Mouse (Mus musculus) adrenal gland, adult 8-10 months (tissue): ENCODE data around the gene Add2. TPM values are rescaled to one million over a fixed set of nuclear protein-coding genes. Genes with fewer than 3 reads are reported as not detected.

Experiments
- DNase-seq: peaks from one replicate; pipeline ENCODE4 v3.0.0; 2022
- total RNA-seq, 4 experiments: library from RNA; stranded (reverse); gene quantifications; 2 replicates each; pipeline ENCODE4 v1.2.4; 2022

Gene Add2
- total RNA-seq, 4 experiments from 2014 or later, result 0.75 to 2.9 (median 2.3) TPM

DNA sequence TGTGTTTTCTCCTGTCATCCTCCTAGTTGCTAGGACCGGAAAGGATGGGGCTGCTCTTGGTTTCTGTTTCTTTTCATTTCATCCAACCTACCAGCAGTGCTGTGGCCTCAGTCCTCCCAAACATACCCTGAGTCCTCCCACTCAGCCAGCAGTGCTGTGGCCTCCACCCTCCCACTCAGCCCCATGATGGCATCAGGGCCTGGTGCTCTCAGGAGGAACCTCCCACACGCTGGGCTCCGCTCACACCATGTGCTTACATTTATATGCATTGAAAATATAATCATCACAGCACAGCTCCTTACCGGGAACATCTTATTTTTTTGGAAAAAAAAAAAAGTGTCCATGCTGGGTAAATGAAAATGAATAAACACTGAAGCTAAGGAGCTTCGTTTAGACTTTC is 20.0 kb downstream of the Add2 start:
- DNase-seq, result no peak

- no peak for DNase-seq
Measured at GRCm38 (mm10) chr6:86050586-86051268, 22.2 kb downstream of the Add2 start.

- no peak for DNase-seq
Measured at GRCm38 (mm10) chr6:86052032-86052459, 23.6 kb downstream of the Add2 start.

DNA sequence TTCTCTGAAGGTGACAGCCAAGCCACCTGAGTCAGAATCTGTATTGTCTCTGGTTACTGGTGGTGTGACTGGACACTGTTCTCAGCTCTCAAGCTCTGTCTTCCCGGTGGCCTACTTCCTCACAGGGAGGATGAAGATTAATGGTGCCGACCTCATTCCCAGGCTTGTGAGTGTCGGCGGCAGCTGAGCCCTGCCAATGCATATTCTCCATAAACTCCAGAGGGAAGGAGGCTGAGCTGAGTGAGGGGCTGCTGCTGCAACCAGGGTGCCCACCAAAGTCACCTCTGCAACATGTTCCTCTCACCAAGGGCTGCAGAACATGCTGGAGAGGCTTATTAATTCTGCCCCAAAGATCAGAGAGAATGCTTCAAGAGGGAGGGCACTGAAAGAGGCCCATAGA is 24.1 kb downstream of the Add2 start:
- DNase-seq, result no peak

GRCm38 (mm10) chr6:86053099-86053498 is 24.6 kb downstream of the Add2 start:
- no peak for DNase-seq

DNA sequence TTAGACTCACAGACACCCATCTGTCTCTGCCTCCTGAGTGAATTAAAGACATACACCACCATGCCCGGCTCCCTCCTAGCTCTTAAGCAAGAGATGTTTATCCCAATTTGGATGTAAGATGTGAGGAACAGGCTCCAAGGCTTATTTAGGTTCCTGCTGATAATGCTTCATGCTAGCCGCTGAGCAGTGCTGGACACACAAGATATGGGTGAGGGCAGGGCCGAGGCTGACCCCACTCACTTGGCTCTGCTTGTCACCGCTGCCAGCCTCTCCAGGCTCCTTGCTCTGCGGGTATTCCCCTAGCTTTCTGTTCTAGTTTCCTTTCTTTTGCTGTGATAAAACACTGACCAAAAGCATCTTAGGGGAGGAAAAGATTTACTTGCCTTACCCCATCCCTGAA is 25.1 kb downstream of the Add2 start:
- DNase-seq, result no peak

- no peak for DNase-seq
Measured at GRCm38 (mm10) chr6:86058475-86058874, 30.0 kb downstream of the Add2 start.

GRCm38 (mm10) chr6:86059151-86059853 is 30.8 kb downstream of the Add2 start:
- DNase-seq, result no peak

DNA sequence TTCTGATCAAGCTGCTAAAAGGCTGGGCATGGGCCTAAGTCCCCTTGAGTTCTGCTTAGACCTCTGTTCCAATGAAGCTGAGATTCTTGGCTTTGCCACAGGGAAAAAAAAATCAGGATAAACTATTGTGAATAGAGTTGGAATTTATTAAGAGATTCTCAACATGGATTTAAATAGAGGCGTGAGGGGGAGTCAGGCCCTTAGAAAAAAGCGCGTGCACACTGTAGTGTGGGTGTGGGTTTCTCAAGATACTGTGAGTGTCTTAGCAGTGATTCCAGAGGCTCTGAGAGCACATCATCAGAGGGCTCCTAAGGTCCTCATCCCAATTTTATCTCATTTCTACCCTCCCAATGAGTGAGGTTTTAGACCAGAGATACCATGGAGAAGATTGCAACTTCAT is 31.7 kb downstream of the Add2 start:
- DNase-seq, result no peak

DNA sequence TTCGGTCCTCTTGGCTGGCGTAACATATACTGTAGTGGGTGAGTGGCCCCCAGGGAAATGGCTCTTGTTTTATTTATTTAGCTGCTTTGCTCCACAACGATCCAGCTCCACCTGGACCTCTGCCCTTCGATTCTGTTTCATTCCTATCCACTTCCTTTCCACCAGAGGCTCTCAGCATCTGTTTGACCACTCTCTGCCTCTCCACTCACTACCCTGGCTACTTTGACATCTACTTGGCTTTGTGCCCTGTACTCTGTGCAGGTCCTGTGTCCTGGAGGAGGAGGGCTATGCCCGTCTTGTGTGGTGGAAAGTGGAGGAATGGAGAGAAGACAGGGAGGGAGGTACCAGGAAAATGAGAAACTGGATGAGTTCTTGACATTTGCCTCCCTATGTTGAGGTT is 33.7 kb downstream of the Add2 start:
- no peak for DNase-seq

DNA sequence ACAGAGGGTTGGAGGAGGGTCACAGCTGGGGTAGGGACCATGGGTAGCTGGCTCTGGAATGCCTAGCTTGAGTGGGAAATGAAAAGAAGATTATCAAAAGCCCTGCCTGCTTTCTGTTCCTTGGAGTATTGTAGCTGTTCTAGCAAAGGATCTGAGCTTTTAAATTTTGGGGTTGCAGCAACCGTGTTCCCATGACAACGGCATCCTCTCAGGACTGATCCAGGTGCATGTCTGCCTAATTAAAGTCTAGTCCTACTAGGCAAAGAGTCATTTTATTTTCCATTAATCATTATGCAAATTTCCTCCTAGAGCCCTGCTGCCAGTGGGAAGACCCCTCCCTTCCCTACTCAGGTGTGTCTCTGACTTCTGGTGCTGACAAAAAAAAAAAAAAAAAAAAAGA is 34.2 kb downstream of the Add2 start:
- no peak for DNase-seq

GRCm38 (mm10) chr6:86064318-86065016 is 36.0 kb downstream of the Add2 start:
- DNase-seq, result no peak

- no peak for DNase-seq
Measured at GRCm38 (mm10) chr6:86066727-86067126, 38.2 kb downstream of the Add2 start.

DNA sequence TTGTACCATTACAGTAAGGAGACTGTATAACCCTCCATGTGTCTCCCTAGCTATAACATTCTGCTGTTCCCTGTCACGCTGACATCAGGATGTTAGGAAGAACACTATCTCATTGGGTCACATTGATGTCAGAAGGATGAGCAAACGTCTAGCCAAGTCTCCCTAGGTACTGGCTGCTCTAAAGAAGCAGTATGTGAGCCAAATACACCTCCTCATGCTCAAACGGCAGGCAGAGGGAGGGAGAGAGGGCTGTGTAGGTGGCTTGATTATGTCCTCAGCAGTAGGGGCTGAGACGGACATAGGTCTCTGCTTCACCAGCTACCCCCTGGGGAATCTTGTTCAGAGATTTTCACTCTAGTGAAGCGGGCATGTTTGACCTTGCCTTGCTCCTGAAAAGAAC is 38.7 kb downstream of the Add2 start:
- no peak for DNase-seq

DNA sequence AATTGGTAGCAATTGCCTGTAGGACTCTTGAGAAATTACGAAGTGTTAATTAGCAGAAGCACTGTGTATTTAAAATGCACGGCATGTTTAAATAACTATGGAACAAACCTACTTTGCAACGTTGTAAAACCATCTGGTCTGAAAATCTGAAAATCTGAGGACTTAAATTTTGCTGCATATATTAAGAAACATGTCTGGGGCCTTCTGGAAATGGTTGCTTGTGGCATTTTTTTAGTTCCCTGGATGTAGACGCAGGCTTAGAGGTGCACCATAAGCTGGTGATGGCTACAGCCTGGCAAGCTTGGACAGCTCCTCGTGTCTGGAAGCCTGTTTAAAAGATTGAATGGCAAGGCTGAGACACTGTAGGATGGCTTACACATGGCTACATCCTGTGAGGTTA is 40.5 kb downstream of the Add2 start:
- no peak for DNase-seq

DNA sequence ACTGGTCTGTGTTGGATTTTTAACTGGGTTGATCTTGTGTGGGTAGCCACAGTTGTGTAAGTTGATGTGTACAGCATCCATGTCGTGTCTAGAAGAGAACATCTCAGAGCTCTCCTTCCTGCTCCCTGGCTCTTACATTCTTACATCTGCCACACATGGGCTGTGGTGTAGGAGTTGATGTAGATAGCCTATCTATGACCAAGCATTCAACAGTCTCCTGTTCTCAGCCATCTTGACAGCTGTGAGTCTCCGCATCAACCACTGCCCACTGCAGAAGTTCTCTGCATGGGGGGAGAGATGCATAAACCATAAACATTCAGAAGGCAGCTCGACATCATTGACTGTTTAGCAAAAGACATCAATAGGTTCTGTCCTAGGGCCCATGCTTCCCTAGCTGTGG is 41.4 kb downstream of the Add2 start:
- no peak for DNase-seq

- no peak for DNase-seq
Measured at GRCm38 (mm10) chr6:86070277-86070676, 41.8 kb downstream of the Add2 start.

DNA sequence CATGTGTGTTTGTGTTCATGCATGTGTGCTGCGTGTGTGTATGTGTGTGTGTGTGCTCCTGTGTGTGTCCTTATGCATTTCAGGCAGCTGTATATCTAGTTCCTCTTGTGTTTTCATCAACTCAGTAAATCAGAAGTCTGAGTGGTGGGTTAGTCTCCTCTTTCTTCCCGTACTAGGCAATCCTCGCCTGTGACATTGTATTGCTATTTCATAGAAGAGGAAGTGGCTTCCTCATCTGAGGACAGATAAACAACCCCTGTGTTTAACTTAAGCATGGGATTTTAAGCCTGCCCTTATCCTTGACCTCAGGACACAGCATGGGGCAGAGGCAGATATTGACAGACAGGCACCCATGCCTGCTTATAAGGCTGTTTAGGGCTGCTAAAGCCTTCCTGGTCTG is 45.4 kb downstream of the Add2 start:
- no peak for DNase-seq

- no peak for DNase-seq
Measured at GRCm38 (mm10) chr6:86074538-86075204, 46.2 kb downstream of the Add2 start.

GRCm38 (mm10) chr6:86076525-86076924 is 48.0 kb downstream of the Add2 start:
- no peak for DNase-seq

GRCm38 (mm10) chr6:86077880-86078279 is 49.4 kb downstream of the Add2 start:
- no peak for DNase-seq

DNA sequence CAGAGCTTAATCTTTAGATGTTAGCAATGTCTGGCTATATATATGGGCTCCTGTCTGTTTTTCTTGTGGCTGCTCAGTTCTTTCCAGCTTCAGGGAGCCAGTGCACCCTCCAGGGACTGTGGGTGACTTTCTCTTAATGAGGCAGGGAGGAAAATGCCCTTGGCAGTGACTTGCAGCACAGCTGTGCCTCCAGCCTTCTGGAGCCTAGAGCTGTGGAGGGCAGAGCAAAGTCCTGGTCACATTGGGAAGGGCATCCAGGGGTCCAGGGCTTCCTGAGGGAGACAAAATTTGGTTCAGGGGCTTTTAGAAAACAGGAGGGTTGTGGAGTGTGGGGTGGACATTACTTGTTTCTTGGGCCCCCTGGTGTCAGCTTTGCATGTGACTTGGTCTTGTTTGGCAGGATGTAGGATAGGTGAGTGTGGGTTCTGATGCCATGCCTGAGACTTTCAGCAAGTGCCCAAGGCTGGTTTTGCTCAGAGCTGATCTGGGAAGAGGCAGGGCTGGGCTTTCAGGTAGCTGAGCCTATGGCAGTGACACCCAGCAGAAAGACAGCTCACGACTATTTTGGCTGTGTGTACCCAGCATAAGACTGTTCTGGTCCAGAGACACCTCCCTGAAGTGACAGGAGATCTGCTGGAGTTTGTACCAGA is 50.0 kb downstream of the Add2 start:
- DNase-seq, result no peak

- DNase-seq, result no peak
Measured at GRCm38 (mm10) chr6:86079323-86079722, 50.8 kb downstream of the Add2 start.
